Mouse (Mus musculus) embryonic facial prominence, embryonic 11.5 days (tissue): Measurements from ENCODE around the gene Rac2. TPM values are rescaled to one million over a fixed set of nuclear protein-coding genes. Genes with fewer than 3 reads are reported as not detected.

Source experiments
- ATAC-seq: fragments of 200-750 bp; cut with Nextera tagmentation; replicated peaks from 2 replicates; pipeline ENCODE4 v1.8.0; 2017; ENCODE audit warnings: low read depth; ENCODE audit not compliant: insufficient number of reproducible peaks, low FRiP score, low TSS enrichment
- DNase-seq: peaks from one replicate; pipeline ENCODE4 v3.0.0-alpha.2; 2015; ENCODE audit warnings: low spot score
- H3K27ac ChIP-seq: fragments of 300-500 bp; sonication (generic); replicated peaks from 2 replicates; pipeline ENCODE4 v1.5.1; 2014; ENCODE audit warnings: mild to moderate bottlenecking, low read depth, low read length, control low read depth
- H3K27me3 ChIP-seq: fragments of 300-500 bp; sonication (generic); 2 replicates; pipeline ENCODE4 v1.6.1; 2014; ENCODE audit warnings: mild to moderate bottlenecking, low read length, moderate library complexity, mixed read lengths; ENCODE audit not compliant: control insufficient read depth, insufficient read depth
- H3K36me3 ChIP-seq: fragments of 300-500 bp; sonication (generic); replicated peaks from 2 replicates; pipeline ENCODE4 v1.6.1; 2014; ENCODE audit warnings: low read depth, mild to moderate bottlenecking, low read length, moderate library complexity, mixed read lengths; ENCODE audit not compliant: control insufficient read depth, insufficient read depth
- H3K4me1 ChIP-seq: fragments of 300-500 bp; sonication (generic); 2 replicates; pipeline ENCODE4 v1.6.1; 2014; ENCODE audit warnings: low read length, mixed read lengths; ENCODE audit not compliant: control insufficient read depth, insufficient read depth
- H3K4me2 ChIP-seq: fragments of 300-500 bp; sonication (generic); 2 replicates; pipeline ENCODE4 v1.6.1; 2014; ENCODE audit warnings: low read depth, mild to moderate bottlenecking, control low read depth, low read length, moderate library complexity
- H3K4me3 ChIP-seq: fragments of 300-500 bp; sonication (generic); 2 replicates; pipeline ENCODE4 v1.5.1; 2014; ENCODE audit warnings: low read depth, low read length, control low read depth
- H3K9ac ChIP-seq: fragments of 300-500 bp; sonication (generic); replicated peaks from 2 replicates; pipeline ENCODE4 v1.6.1; 2014; ENCODE audit warnings: mild to moderate bottlenecking, control low read depth, low read length
- H3K9me3 ChIP-seq: fragments of 300-500 bp; sonication (generic); replicated peaks from 2 replicates; pipeline ENCODE4 v1.6.1; 2016; ENCODE audit warnings: mild to moderate bottlenecking, low read length, inconsistent platforms, mixed read lengths; ENCODE audit not compliant: control insufficient read depth
- WGBS: fragments of 180-500 bp; shearing (Covaris S2); extraction: QIAGEN DNeasy Blood & Tissue Kit; methylation state at CpG from one replicate; pipeline ENCODE4 v1.1.7; 2014; 5-methylcytosine and 5-hydroxymethylcytosine counted together
- polyA plus RNA-seq: library from polyadenylated mRNA; unstranded; fragments of >200 nt; fragmentation: Nextera tagmentation; extraction: Ambion mirVana; gene quantifications from 2 replicates; pipeline ENCODE4 v1.2.1, GENCODE M21; 2014

The Rac2 gene
- polyA plus RNA-seq, result 4.5 and 9.2 TPM in 2 replicates

GRCm38 (mm10) chr15:78572658-78573397 lies at the start of gene Rac2:
TSS of gene Rac2 (minus strand) at chr15:78572783.
- ATAC-seq (no peak), DNase-seq (no peak)
- 82% methylated on average over 8 of the region's 8 CpGs for WGBS
- no peak within 1 kb of the TSS for H3K4me2 ChIP-seq
- H3K27me3 ChIP-seq, result no peaks in the 10 kb centered on the region
- no peak within 1 kb of the TSS for H3K27ac ChIP-seq
- H3K36me3 ChIP-seq, result no peaks in the 10 kb centered on the region
- H3K4me1 ChIP-seq, result no peaks in the 10 kb centered on the region
- no peak within 1 kb of the TSS for H3K4me3 ChIP-seq
- H3K9ac ChIP-seq, result no peak within 1 kb of the TSS
- H3K9me3 ChIP-seq, result no peaks in the 10 kb centered on the region

- Histone ChIP-seq H3K27ac (no peak overlapping the region), H3K27me3 (no peaks in the 10 kb centered on the region), H3K36me3 (no peaks in the 10 kb centered on the region), H3K4me2 (no peak overlapping the region), H3K9ac (no peak overlapping the region), H3K4me1 (no peaks in the 10 kb centered on the region), H3K4me3 (no peak overlapping the region), H3K9me3 (no peaks in the 10 kb centered on the region)
- no peak for DNase-seq
- no peak for ATAC-seq
- 85% methylated on average over 2 of the region's 2 CpGs for WGBS
Measured at GRCm38 (mm10) chr15:78616973-78617372, 44.4 kb upstream of the Rac2 start.

- Histone ChIP-seq H3K27me3 (no peaks in the 10 kb centered on the region), H3K36me3 (no peaks in the 10 kb centered on the region), H3K4me3 (no peak overlapping the region), H3K27ac (no peak overlapping the region), H3K9ac (no peak overlapping the region), H3K4me1 (no peaks in the 10 kb centered on the region), H3K9me3 (no peaks in the 10 kb centered on the region), H3K4me2 (no peak overlapping the region)
- WGBS, result 88% methylated on average over 7 of the region's 7 CpGs
- ATAC-seq (no peak), DNase-seq (no peak)
Measured at GRCm38 (mm10) chr15:78614536-78614935, 42.0 kb upstream of the Rac2 start.

- Histone ChIP-seq H3K4me1 (no peaks in the 10 kb centered on the region), H3K4me3 (no peak overlapping the region), H3K9ac (no peak overlapping the region), H3K36me3 (no peaks in the 10 kb centered on the region), H3K27me3 (no peaks in the 10 kb centered on the region), H3K9me3 (no peaks in the 10 kb centered on the region), H3K27ac (no peak overlapping the region), H3K4me2 (no peak overlapping the region)
- ATAC-seq, result no peak
- DNase-seq, result peak; percentile 3
- WGBS, result 35% methylated on average over 12 of the region's 12 CpGs
Measured at GRCm38 (mm10) chr15:78610705-78611462, 38.3 kb upstream of the Rac2 start.

GRCm38 (mm10) chr15:78607463-78607862 lies 34.9 kb upstream of the Rac2 start:
- Histone ChIP-seq H3K9ac (no peak overlapping the region), H3K4me2 (no peak overlapping the region), H3K27ac (no peak overlapping the region), H3K9me3 (no peaks in the 10 kb centered on the region), H3K36me3 (no peaks in the 10 kb centered on the region), H3K4me1 (no peaks in the 10 kb centered on the region), H3K27me3 (no peaks in the 10 kb centered on the region), H3K4me3 (no peak overlapping the region)
- ATAC-seq, result no peak
- DNase-seq, result no peak
- 69% methylated on average over 4 of the region's 4 CpGs for WGBS

- 87% methylated on average over 6 of the region's 6 CpGs for WGBS
- H3K4me3 ChIP-seq, result no peak overlapping the region
- H3K9ac ChIP-seq, result no peak overlapping the region
- H3K27ac ChIP-seq, result no peak overlapping the region
- H3K4me2 ChIP-seq, result no peak overlapping the region
- DNase-seq (no peak), ATAC-seq (no peak)
- H3K4me1 ChIP-seq, result no peaks in the 10 kb centered on the region
- H3K36me3 ChIP-seq, result no peaks in the 10 kb centered on the region
- no peaks in the 10 kb centered on the region for H3K27me3 ChIP-seq
- H3K9me3 ChIP-seq, result no peaks in the 10 kb centered on the region
Measured at GRCm38 (mm10) chr15:78606059-78606458, 33.5 kb upstream of the Rac2 start.

GRCm38 (mm10) chr15:78605371-78605791 lies 32.8 kb upstream of the Rac2 start:
- no peak overlapping the region for H3K9ac ChIP-seq

GRCm38 (mm10) chr15:78604255-78604654 lies 31.7 kb upstream of the Rac2 start:
- DNase-seq (no peak), ATAC-seq (no peak)
- no peak overlapping the region for H3K4me2 ChIP-seq
- no peaks in the 10 kb centered on the region for H3K27me3 ChIP-seq
- no peaks in the 10 kb centered on the region for H3K36me3 ChIP-seq
- H3K27ac ChIP-seq, result no peak overlapping the region
- 78% methylated on average over 6 of the region's 6 CpGs for WGBS
- no peak overlapping the region for H3K9ac ChIP-seq
- no peak overlapping the region for H3K4me3 ChIP-seq
- no peaks in the 10 kb centered on the region for H3K4me1 ChIP-seq
- H3K9me3 ChIP-seq, result no peaks in the 10 kb centered on the region

More at GRCm38 (mm10) chr15:78605371-78605791, 32.8 kb upstream of the Rac2 start:
- Histone ChIP-seq H3K27ac (no peak overlapping the region), H3K36me3 (no peaks in the 10 kb centered on the region), H3K4me1 (no peaks in the 10 kb centered on the region), H3K9me3 (no peaks in the 10 kb centered on the region), H3K27me3 (no peaks in the 10 kb centered on the region), H3K4me3 (no peak overlapping the region), H3K4me2 (no peak overlapping the region)
- WGBS, result 43% methylated on average over 3 of the region's 3 CpGs
- no peak for DNase-seq
- no peak for ATAC-seq
